Mouse (Mus musculus): Measurements from ENCODE around the gene Baiap2l1. TPM values are rescaled to one million over a fixed set of nuclear protein-coding genes. Genes with fewer than 3 reads are reported as not detected.

Baiap2l1 gene
- polyA plus RNA-seq, 1 experiment from 2014 or later: 13.3 TPM

DNA sequence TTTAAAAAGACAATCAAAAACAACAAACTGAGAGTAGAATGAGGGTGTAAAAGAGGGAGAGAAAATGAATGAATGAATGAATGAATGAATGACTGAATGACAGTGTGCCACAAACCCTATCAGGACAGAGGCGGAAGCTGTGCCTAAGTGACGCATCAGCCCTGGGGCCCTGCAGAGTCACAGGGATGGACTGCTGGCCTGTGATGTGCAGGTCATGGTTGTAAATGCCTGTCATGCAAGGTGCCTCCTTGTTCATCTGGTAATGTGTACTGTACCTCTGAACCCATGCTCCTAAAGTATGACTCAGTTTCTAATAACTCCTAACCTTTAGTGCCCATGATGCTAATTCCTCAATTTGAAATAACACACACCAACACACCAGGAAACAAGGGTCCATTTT lies 54.8 kb downstream of the Baiap2l1 start:
- Histone ChIP-seq H3K27me3 (ENCODE audit: insufficient read depth, low read length) (no peaks in the 10 kb centered on the region), H3K27ac (ENCODE audit: low read depth) (no peak overlapping the region), H3K4me3 (ENCODE audit: low read depth, low read length) (no peak overlapping the region), H3K9ac (replicated peaks) (no peak overlapping the region), H3K4me1 (ENCODE audit: insufficient read depth) (no peaks in the 10 kb centered on the region), H3K36me3 (replicated peaks; ENCODE audit: insufficient read depth, low read length) (no peaks in the 10 kb centered on the region), H3K4me2 (ENCODE audit: low read depth, low read length) (no peak overlapping the region), H3K9me3 (ENCODE audit: low read length) (no peaks in the 10 kb centered on the region)
- no peak for DNase-seq
- TF ChIP-seq EP300 (IDR thresholded peaks at IDR 0.05; ENCODE audit: low read depth): no peak
- 87% methylated on average over 2 of the region's 2 CpGs for WGBS (ENCODE audit: insufficient replicate concordance)
- no peak for ATAC-seq

DNA sequence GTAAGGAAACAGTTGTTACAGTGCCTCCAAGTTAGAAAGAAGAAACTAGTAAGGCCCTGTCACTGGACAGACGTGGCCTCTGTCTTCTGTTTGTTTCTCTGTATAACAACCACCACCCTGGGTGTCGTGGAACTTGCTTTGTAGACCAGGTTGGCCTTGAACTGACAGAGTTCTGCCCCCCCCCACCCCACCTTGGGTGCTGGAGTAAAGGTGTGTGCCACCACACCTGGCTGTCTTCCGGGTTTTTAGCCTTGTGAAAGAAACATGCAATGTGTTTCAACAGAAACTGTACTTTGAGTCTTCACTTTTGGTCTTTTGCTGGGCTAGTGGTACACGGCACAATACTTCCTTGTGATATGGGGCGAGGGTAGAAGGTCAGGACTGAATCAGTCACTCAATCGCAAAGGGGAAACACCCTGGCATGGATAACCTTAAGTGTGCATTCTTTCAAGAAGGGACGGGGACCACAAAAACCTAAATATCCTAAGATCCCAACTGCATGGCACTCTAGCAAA lies 61.8 kb downstream of the Baiap2l1 start:
- no peak overlapping the region for H3K9ac ChIP-seq (replicated peaks)
- DNase-seq: no peak
- TF ChIP-seq EP300 (IDR thresholded peaks at IDR 0.05; ENCODE audit: low read depth): no peak
- no peak for TF ChIP-seq CTCF (IDR thresholded peaks at IDR 0.05; ENCODE audit: low read depth)
- 60% methylated on average over 7 of the region's 7 CpGs for WGBS (ENCODE audit: insufficient replicate concordance)
- H3K4me1 ChIP-seq (ENCODE audit: insufficient read depth): no peaks in the 10 kb centered on the region
- no peak overlapping the region for H3K4me2 ChIP-seq (ENCODE audit: low read depth, low read length)
- ATAC-seq: no peak
- no peak overlapping the region for H3K4me3 ChIP-seq (ENCODE audit: low read depth, low read length)
- no peaks in the 10 kb centered on the region for H3K36me3 ChIP-seq (replicated peaks; ENCODE audit: insufficient read depth, low read length)
- no peaks in the 10 kb centered on the region for H3K9me3 ChIP-seq (ENCODE audit: low read length)
- no peak overlapping the region for H3K27ac ChIP-seq (ENCODE audit: low read depth)
- no peaks in the 10 kb centered on the region for H3K27me3 ChIP-seq (ENCODE audit: insufficient read depth, low read length)

DNA sequence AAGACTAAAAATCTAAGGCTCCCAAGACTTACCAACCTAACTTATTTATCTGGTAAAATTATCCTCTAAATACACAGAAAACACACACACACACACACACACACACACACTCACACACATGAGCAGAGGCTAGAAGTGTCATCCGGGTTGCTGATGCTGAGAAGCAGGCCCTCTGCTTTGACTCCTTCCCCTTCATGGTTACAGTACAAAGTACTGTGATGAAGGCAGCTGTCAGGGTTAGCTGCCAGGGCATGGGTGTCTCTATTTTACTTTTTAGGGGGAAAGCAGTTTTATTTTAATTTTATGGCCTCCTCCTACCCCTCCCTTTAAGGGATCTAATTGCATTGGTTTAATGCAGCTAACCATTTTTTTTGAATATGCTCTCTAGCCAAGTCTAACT lies 62.6 kb downstream of the Baiap2l1 start:
- DNase-seq (no peak), ATAC-seq (no peak)
- no peaks in the 10 kb centered on the region for H3K4me1 ChIP-seq (ENCODE audit: insufficient read depth)
- H3K27me3 ChIP-seq (ENCODE audit: insufficient read depth, low read length): no peaks in the 10 kb centered on the region
- no peaks in the 10 kb centered on the region for H3K9me3 ChIP-seq (ENCODE audit: low read length)
- no peak overlapping the region for H3K9ac ChIP-seq (replicated peaks)
- no peak overlapping the region for H3K4me3 ChIP-seq (ENCODE audit: low read depth, low read length)
- H3K36me3 ChIP-seq (replicated peaks; ENCODE audit: insufficient read depth, low read length): no peaks in the 10 kb centered on the region
- no peak overlapping the region for H3K27ac ChIP-seq (ENCODE audit: low read depth)
- H3K4me2 ChIP-seq (ENCODE audit: low read depth, low read length): no peak overlapping the region
- TF ChIP-seq EP300 (IDR thresholded peaks at IDR 0.05; ENCODE audit: low read depth): no peak
- TF ChIP-seq CTCF (IDR thresholded peaks at IDR 0.05; ENCODE audit: low read depth): no peak
- WGBS (ENCODE audit: insufficient replicate concordance): 71% methylated on average over 1 of the region's 1 CpGs

DNA sequence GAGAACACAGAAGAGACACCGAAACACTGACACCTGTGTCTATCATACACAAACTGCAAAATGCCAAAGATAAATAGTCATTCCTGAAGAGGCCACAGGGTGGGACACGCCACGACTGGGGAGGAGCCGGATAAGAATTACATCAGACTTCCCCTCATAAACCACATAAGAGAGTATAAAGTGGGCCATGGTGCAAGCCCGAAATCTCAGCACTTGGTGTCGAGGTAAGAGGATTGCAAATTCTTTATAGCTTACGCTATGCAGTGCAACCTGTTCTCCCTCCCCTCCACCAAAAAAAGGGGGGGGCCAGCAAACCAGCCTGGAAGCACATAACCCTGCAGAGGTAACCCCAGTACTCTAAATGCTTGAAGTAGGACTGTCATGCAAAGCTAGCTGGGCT lies 63.0 kb downstream of the Baiap2l1 start:
- DNase-seq: no peak
- no peak overlapping the region for H3K9ac ChIP-seq (replicated peaks)
- no peak overlapping the region for H3K4me2 ChIP-seq (ENCODE audit: low read depth, low read length)
- no peaks in the 10 kb centered on the region for H3K36me3 ChIP-seq (replicated peaks; ENCODE audit: insufficient read depth, low read length)
- no peaks in the 10 kb centered on the region for H3K9me3 ChIP-seq (ENCODE audit: low read length)
- H3K27ac ChIP-seq (ENCODE audit: low read depth): no peak overlapping the region
- TF ChIP-seq EP300 (IDR thresholded peaks at IDR 0.05; ENCODE audit: low read depth) (no peak), CTCF (IDR thresholded peaks at IDR 0.05; ENCODE audit: low read depth) (no peak)
- H3K4me1 ChIP-seq (ENCODE audit: insufficient read depth): no peaks in the 10 kb centered on the region
- ATAC-seq: no peak
- WGBS (ENCODE audit: insufficient replicate concordance): 48% methylated on average over 7 of the region's 7 CpGs
- no peaks in the 10 kb centered on the region for H3K27me3 ChIP-seq (ENCODE audit: insufficient read depth, low read length)
- H3K4me3 ChIP-seq (ENCODE audit: low read depth, low read length): no peak overlapping the region

DNA sequence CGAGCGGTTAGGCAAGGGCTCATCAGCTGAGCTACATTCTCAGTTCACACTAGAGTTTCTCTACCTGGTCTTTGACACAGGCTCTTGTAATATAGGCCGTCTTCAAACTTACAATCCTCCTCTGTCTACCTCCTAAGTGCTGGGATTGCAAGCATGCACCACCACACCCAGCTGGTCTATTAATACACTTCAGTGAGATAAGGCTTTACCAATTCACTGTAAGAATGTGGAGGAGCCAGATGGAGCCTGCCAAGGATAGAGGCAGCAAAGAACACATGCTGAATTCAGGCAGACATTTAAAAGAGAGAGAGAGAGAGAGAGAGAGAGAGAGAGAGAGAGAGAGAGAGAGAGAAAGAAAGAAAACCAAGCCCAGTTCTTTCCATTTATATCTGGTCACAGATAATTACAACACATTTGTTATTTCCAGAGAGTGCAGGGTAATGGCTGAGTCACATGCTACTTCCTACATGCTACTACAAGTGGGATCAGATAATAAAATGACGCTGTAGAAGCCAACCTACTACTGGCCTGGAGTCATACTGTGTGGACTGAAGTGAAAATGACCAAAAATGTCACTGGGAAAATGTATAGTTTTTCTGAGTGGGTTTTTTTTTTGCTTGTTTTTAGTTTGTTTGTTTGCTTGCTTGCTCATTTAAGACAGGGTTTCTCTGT lies 68.0 kb downstream of the Baiap2l1 start:
- no peak overlapping the region for H3K4me3 ChIP-seq (ENCODE audit: low read depth, low read length)
- no peaks in the 10 kb centered on the region for H3K4me1 ChIP-seq (ENCODE audit: insufficient read depth)
- no peaks in the 10 kb centered on the region for H3K27me3 ChIP-seq (ENCODE audit: insufficient read depth, low read length)
- no peak for TF ChIP-seq EP300 (IDR thresholded peaks at IDR 0.05; ENCODE audit: low read depth)
- TF ChIP-seq CTCF (IDR thresholded peaks at IDR 0.05; ENCODE audit: low read depth): no peak
- no peak overlapping the region for H3K9ac ChIP-seq (replicated peaks)
- H3K9me3 ChIP-seq (ENCODE audit: low read length): no peaks in the 10 kb centered on the region
- no peaks in the 10 kb centered on the region for H3K36me3 ChIP-seq (replicated peaks; ENCODE audit: insufficient read depth, low read length)
- no peak overlapping the region for H3K4me2 ChIP-seq (ENCODE audit: low read depth, low read length)
- 67% methylated on average over 4 of the region's 4 CpGs for WGBS (ENCODE audit: insufficient replicate concordance)
- DNase-seq (no peak), ATAC-seq (no peak)
- no peak overlapping the region for H3K27ac ChIP-seq (ENCODE audit: low read depth)

DNA sequence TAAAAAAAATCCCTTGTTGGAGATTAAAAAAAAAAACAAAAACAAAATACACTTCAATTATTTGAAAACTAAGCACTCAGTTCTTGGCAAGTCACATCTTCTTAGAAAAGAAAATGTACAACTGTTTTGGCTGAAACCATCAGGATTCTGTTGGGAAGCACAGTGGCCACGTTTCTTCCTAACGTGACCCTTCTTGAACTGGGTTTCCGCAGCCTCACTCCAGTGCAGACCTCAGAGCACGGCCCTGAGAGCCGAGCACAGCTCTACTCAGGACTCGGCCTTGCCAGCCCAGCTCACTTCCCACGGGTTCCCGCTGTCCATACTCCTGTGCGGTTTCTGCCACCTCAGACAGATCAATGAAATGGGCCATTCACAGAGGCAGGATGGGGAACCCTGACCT lies 69.5 kb downstream of the Baiap2l1 start:
- WGBS (ENCODE audit: insufficient replicate concordance): 73% methylated on average over 9 of the region's 9 CpGs
- TF ChIP-seq CTCF (IDR thresholded peaks at IDR 0.05; ENCODE audit: low read depth): no peak
- TF ChIP-seq EP300 (IDR thresholded peaks at IDR 0.05; ENCODE audit: low read depth): no peak
- Histone ChIP-seq H3K27me3 (ENCODE audit: insufficient read depth, low read length) (no peaks in the 10 kb centered on the region), H3K9ac (replicated peaks) (no peak overlapping the region), H3K4me3 (ENCODE audit: low read depth, low read length) (no peak overlapping the region), H3K27ac (ENCODE audit: low read depth) (no peak overlapping the region), H3K9me3 (ENCODE audit: low read length) (no peaks in the 10 kb centered on the region), H3K36me3 (replicated peaks; ENCODE audit: insufficient read depth, low read length) (0 out of 2 replicates have a peak, but pooled peaks cover 4% of the 10 kb centered on the region), H3K4me2 (ENCODE audit: low read depth, low read length) (no peak overlapping the region), H3K4me1 (ENCODE audit: insufficient read depth) (no peaks in the 10 kb centered on the region)
- DNase-seq (no peak), ATAC-seq (no peak)

All from liver, postnatal 0 days (tissue).